Mouse (Mus musculus): ENCODE measurements around the gene Wfdc5. TPM values are rescaled to one million over a fixed set of nuclear protein-coding genes. Genes with fewer than 3 reads are reported as not detected.

The Wfdc5 gene
- total RNA-seq, 2 experiments from 2014 or later: not detected

- peak in 1 of 2 experiments; percentile 49 for DNase-seq (ENCODE audit: extremely low spot score in 1 of 2, low spot score in 2 of 2)
- intact Hi-C loops (cut with DNase I): no loop called here
Observed at GRCm38 (mm10) chr2:164180124-164180523, 2.4 kb downstream of the Wfdc5 start.

GRCm38 (mm10) chr2:164177831-164178230, 4.7 kb downstream of the Wfdc5 start:
- intact Hi-C loops (cut with DNase I): no loop called here
- DNase-seq (ENCODE audit: extremely low spot score in 1 of 2, low spot score in 2 of 2): no peak

GRCm38 (mm10) chr2:164175850-164176249, 6.7 kb downstream of the Wfdc5 start:
- intact Hi-C loops (cut with DNase I): no loop called here
- DNase-seq (ENCODE audit: extremely low spot score in 1 of 2, low spot score in 2 of 2): no peak

- peak; percentile 53 to 73 for DNase-seq (ENCODE audit: extremely low spot score in 1 of 2, low spot score in 2 of 2)
- intact Hi-C loops (cut with DNase I): loop anchor here (5.0 kb wide), 1 partner anchor 38 kb away; no protein-coding TSS in a partner anchor
Observed at GRCm38 (mm10) chr2:164174649-164175395, 7.7 kb downstream of the Wfdc5 start.

- no peak for DNase-seq (ENCODE audit: extremely low spot score in 1 of 2, low spot score in 2 of 2)
- intact Hi-C loops (cut with DNase I): loop anchor here (5.0 kb wide), 1 partner anchor 36 kb away; no protein-coding TSS in a partner anchor
Observed at GRCm38 (mm10) chr2:164173394-164173793, 9.1 kb downstream of the Wfdc5 start.

GRCm38 (mm10) chr2:164170902-164171301, 11.6 kb downstream of the Wfdc5 start, which contains the start of gene Kcns1:
Gene Kcns1 (minus strand): TSS chr2:164171113.
- intact Hi-C loops (cut with DNase I): loop anchor here (5.0 kb wide), 1 partner anchor 34 kb away; no protein-coding TSS in a partner anchor
- DNase-seq (ENCODE audit: extremely low spot score in 1 of 2, low spot score in 2 of 2): peak in 1 of 2 experiments; percentile 59

GRCm38 (mm10) chr2:164170326-164170725, 12.2 kb downstream of the Wfdc5 start:
- intact Hi-C loops (cut with DNase I): loop anchor here (5.0 kb wide), 1 partner anchor 33 kb away; no protein-coding TSS in a partner anchor
- no peak for DNase-seq (ENCODE audit: extremely low spot score in 1 of 2, low spot score in 2 of 2)

GRCm38 (mm10) chr2:164168571-164168946, 14.0 kb downstream of the Wfdc5 start:
- peak in 1 of 2 experiments; percentile 67 for DNase-seq (ENCODE audit: extremely low spot score in 1 of 2, low spot score in 2 of 2)
- intact Hi-C loops (cut with DNase I): no loop called here

GRCm38 (mm10) chr2:164167752-164168570, 14.6 kb downstream of the Wfdc5 start:
- intact Hi-C loops (cut with DNase I): no loop called here

GRCm38 (mm10) chr2:164164941-164165340, 17.6 kb downstream of the Wfdc5 start:
- intact Hi-C loops (cut with DNase I): no loop called here
- no peak for DNase-seq (ENCODE audit: extremely low spot score in 1 of 2, low spot score in 2 of 2)

More at GRCm38 (mm10) chr2:164167752-164168570, 14.6 kb downstream of the Wfdc5 start:
- DNase-seq (ENCODE audit: extremely low spot score in 1 of 2, low spot score in 2 of 2): no peak

- no peak for DNase-seq (ENCODE audit: extremely low spot score in 1 of 2, low spot score in 2 of 2)
- intact Hi-C loops (cut with DNase I): no loop called here
Observed at GRCm38 (mm10) chr2:164161515-164162055, 21.0 kb downstream of the Wfdc5 start.

GRCm38 (mm10) chr2:164158838-164159237, 23.7 kb downstream of the Wfdc5 start:
- no peak for DNase-seq (ENCODE audit: extremely low spot score in 1 of 2, low spot score in 2 of 2)
- intact Hi-C loops (cut with DNase I): no loop called here

- intact Hi-C loops (cut with DNase I): no loop called here
- DNase-seq (ENCODE audit: extremely low spot score in 1 of 2, low spot score in 2 of 2): no peak
Observed at GRCm38 (mm10) chr2:164156158-164156557, 26.4 kb downstream of the Wfdc5 start.

- intact Hi-C loops (cut with DNase I): no loop called here
- DNase-seq (ENCODE audit: extremely low spot score in 1 of 2, low spot score in 2 of 2): no peak
Observed at GRCm38 (mm10) chr2:164154007-164154406, 28.5 kb downstream of the Wfdc5 start.

GRCm38 (mm10) chr2:164152341-164152740, 30.2 kb downstream of the Wfdc5 start:
- DNase-seq (ENCODE audit: extremely low spot score in 1 of 2, low spot score in 2 of 2): no peak
- intact Hi-C loops (cut with DNase I): no loop called here

- intact Hi-C loops (cut with DNase I): no loop called here
- DNase-seq (ENCODE audit: extremely low spot score in 1 of 2, low spot score in 2 of 2): no peak
Observed at GRCm38 (mm10) chr2:164150086-164150760, 32.3 kb downstream of the Wfdc5 start.

- DNase-seq (ENCODE audit: extremely low spot score in 1 of 2, low spot score in 2 of 2): no peak
- intact Hi-C loops (cut with DNase I): no loop called here
Observed at GRCm38 (mm10) chr2:164146556-164146955, 36.0 kb downstream of the Wfdc5 start.

GRCm38 (mm10) chr2:164144541-164144940, 38.0 kb downstream of the Wfdc5 start:
- no peak for DNase-seq (ENCODE audit: extremely low spot score in 1 of 2, low spot score in 2 of 2)
- intact Hi-C loops (cut with DNase I): no loop called here

GRCm38 (mm10) chr2:164144025-164144424, 38.5 kb downstream of the Wfdc5 start:
- DNase-seq (ENCODE audit: extremely low spot score in 1 of 2, low spot score in 2 of 2): no peak
- intact Hi-C loops (cut with DNase I): no loop called here

All from left cerebral cortex, postnatal 10 days (tissue).